In the genomic region with DNA sequence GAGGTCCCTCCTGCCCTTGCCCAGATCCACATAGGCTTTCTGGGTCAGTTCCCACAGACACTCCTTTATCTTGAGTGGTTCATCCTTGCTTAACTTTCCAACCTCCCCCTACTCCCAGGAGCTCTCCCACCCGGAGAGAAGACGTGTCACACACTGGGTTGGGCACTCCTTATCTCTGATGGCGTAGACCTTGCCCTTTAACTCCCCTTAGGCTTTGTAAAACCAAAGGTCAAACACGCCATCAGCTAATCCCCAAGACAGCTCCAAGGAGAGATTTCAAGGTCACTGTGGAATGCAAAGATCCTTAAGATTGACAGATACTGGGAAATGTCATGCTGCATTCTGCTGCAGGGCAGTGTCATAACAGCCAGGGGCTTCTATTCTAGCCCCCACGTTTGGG, we compare ENCODE assay signal across 10 mouse cellular contexts. TPM values are rescaled to one million over a fixed set of nuclear protein-coding genes. Genes with fewer than 3 reads are reported as not detected.
DNase-seq lines count a peak whose midpoint lies in the region; ATAC-seq and TF ChIP-seq lines count a peak whose summit lies in the region.
"Had no signal": no experiment of that assay in that cellular context is flagged by ENCODE, and none has a peak within 500 bp of the region (broad histone marks: within the 10 kb centered on the region; RNA-seq: fewer than 3 reads in every experiment).

No protein-coding gene starts in this region.

- H3K9ac ChIP-seq in hindbrain, embryonic 13.5 days = no peak overlapping the region
- H3K9ac ChIP-seq in hindbrain, embryonic 11.5 days (ENCODE audit: low read depth, low read length) = no peak overlapping the region
- H3K9ac ChIP-seq in lung, postnatal 0 days (replicated peaks; ENCODE audit: low read depth) = no peak overlapping the region
- H3K9ac ChIP-seq: liver, embryonic 13.5 days had no signal

- no peak overlapping the region for H3K27ac ChIP-seq in hindbrain, embryonic 13.5 days
- H3K27ac ChIP-seq in hindbrain, embryonic 11.5 days (ENCODE audit: low read depth, low read length) = no peak overlapping the region
- H3K27ac ChIP-seq in lung, postnatal 0 days (ENCODE audit: low read length) = peak overlapping the region; percentile 97
- H3K27ac ChIP-seq: liver, embryonic 13.5 days had no signal

- no peaks in the 10 kb centered on the region for H3K36me3 ChIP-seq in hindbrain, embryonic 13.5 days
- no peaks in the 10 kb centered on the region for H3K36me3 ChIP-seq in hindbrain, embryonic 11.5 days (ENCODE audit: control insufficient read depth, insufficient read depth, low read length)
- H3K36me3 ChIP-seq in lung, postnatal 0 days (ENCODE audit: insufficient read depth, low read length) = no peaks in the 10 kb centered on the region
- H3K36me3 ChIP-seq: liver, embryonic 13.5 days had no signal

- H3K27me3 ChIP-seq in hindbrain, embryonic 13.5 days = peaks cover 62% of the 10 kb centered on the region
- peaks cover 36% of the 10 kb centered on the region for H3K27me3 ChIP-seq in hindbrain, embryonic 11.5 days (ENCODE audit: control insufficient read depth, insufficient read depth, low read length)
- H3K27me3 ChIP-seq in lung, postnatal 0 days (replicated peaks; ENCODE audit: insufficient read depth, low read length) = no peaks in the 10 kb centered on the region

- DNase-seq in adrenal gland, adult 2 months = peak; percentile 48
- DNase-seq in adrenal gland, postnatal 25 days = no peak
- DNase-seq in hindbrain, embryonic 11.5 days (ENCODE audit: low spot score) = no peak
- DNase-seq in lung, postnatal 0 days (ENCODE audit: low spot score) = no peak
- no peak for DNase-seq in lung, adult 18-20 months
- no peak for DNase-seq in cerebellum, adult 11 months
- no peak for DNase-seq in cerebellum, adult 9-11 months
- DNase-seq: cerebellum, postnatal 36 days; liver, embryonic 13.5 days had no signal

- no peaks in the 10 kb centered on the region for H3K9me3 ChIP-seq in hindbrain, embryonic 13.5 days
- no peaks in the 10 kb centered on the region for H3K9me3 ChIP-seq in hindbrain, embryonic 11.5 days (ENCODE audit: control insufficient read depth, low read length)
- H3K9me3 ChIP-seq in lung, postnatal 0 days (ENCODE audit: low read length) = no peaks in the 10 kb centered on the region
- H3K9me3 ChIP-seq: liver, embryonic 13.5 days had no signal

- ATAC-seq in hindbrain, embryonic 13.5 days (ENCODE audit: low FRiP score) = no peak
- ATAC-seq in hindbrain, embryonic 11.5 days (ENCODE audit: low FRiP score) = no peak
- ATAC-seq in lung, postnatal 0 days = no peak

- H3K4me2 ChIP-seq in hindbrain, embryonic 13.5 days = peak overlapping the region; percentile 32; the same call in 1 of the 2 replicates
- no peak overlapping the region for H3K4me2 ChIP-seq in hindbrain, embryonic 11.5 days (replicated peaks; ENCODE audit: low read depth, low read length)
- H3K4me2 ChIP-seq in lung, postnatal 0 days (replicated peaks; ENCODE audit: low read depth, low read length) = peak overlapping the region; percentile 87
- H3K4me2 ChIP-seq: liver, embryonic 13.5 days had no signal

- 40% methylated on average over 5 of the region's 5 CpGs for WGBS in hindbrain, embryonic 13.5 days
- 34% methylated on average over 5 of the region's 5 CpGs for WGBS in hindbrain, embryonic 11.5 days
- WGBS in lung, postnatal 0 days = 27% methylated on average over 5 of the region's 5 CpGs

- TF ChIP-seq CTCF in lung, postnatal 0 days (IDR thresholded peaks at IDR 0.05) = no peak

- H3K4me1 ChIP-seq in hindbrain, embryonic 13.5 days (replicated peaks) = peaks cover 42% of the 10 kb centered on the region
- H3K4me1 ChIP-seq in hindbrain, embryonic 11.5 days (replicated peaks; ENCODE audit: control insufficient read depth, insufficient read depth, low read length) = peaks cover 7% of the 10 kb centered on the region
- H3K4me1 ChIP-seq in lung, postnatal 0 days (ENCODE audit: insufficient read depth, low read depth, low read length) = peaks cover 20% of the 10 kb centered on the region; the same call in 1 of the 2 replicates

- no peak overlapping the region for H3K4me3 ChIP-seq in hindbrain, embryonic 13.5 days
- H3K4me3 ChIP-seq in hindbrain, embryonic 11.5 days (ENCODE audit: low read depth, low read length) = no peak overlapping the region
- 0 out of 2 replicates have a peak overlapping the region, but pooled peaks have one; percentile 90 for H3K4me3 ChIP-seq in lung, postnatal 0 days (ENCODE audit: low read depth, low read length)
- H3K4me3 ChIP-seq: liver, embryonic 13.5 days had no signal

- no peak for TF ChIP-seq EP300 in lung, postnatal 0 days (IDR thresholded peaks at IDR 0.05)

RNA-seq across cellular contexts. Expression of gene Col4a2, which starts 3.4 kb away (rescaled TPM):
- 100 to 1,000 TPM; 127 to 193 TPM for total RNA-seq in adrenal gland, adult 2 months (2021)
- 114 and 115 TPM in 2 replicates for polyA plus RNA-seq in adrenal gland, adult 2 months (2012; rRNA removed)
- total RNA-seq in adrenal gland, postnatal 25 days (2021) = 214 and 239 TPM in 2 replicates
- polyA plus RNA-seq in hindbrain, embryonic 13.5 days (2015; fragmentation: Nextera tagmentation; extraction: Ambion mirVana) = 41.6 and 42.4 TPM in 2 replicates
- polyA plus RNA-seq in hindbrain, embryonic 11.5 days (2014; fragmentation: Nextera tagmentation; extraction: Ambion mirVana) = 26.2 and 29.9 TPM in 2 replicates
- polyA plus RNA-seq in lung, postnatal 0 days (2015; fragmentation: Nextera tagmentation; extraction: Ambion mirVana) = 183 and 189 TPM in 2 replicates

RNA-seq across cellular contexts. Expression of gene Col4a1, which starts 3.4 kb away (rescaled TPM):
- total RNA-seq in adrenal gland, adult 2 months (2021) = 100 to 1,000 TPM; 260 to 455 TPM
- polyA plus RNA-seq in adrenal gland, adult 2 months (2012; rRNA removed) = 293 and 303 TPM in 2 replicates
- 385 and 411 TPM in 2 replicates for total RNA-seq in adrenal gland, postnatal 25 days (2021)
- 93.3 and 94.0 TPM in 2 replicates for polyA plus RNA-seq in hindbrain, embryonic 13.5 days (2015; fragmentation: Nextera tagmentation; extraction: Ambion mirVana)
- 91.8 and 94.2 TPM in 2 replicates for polyA plus RNA-seq in hindbrain, embryonic 11.5 days (2014; fragmentation: Nextera tagmentation; extraction: Ambion mirVana)
- 346 and 376 TPM in 2 replicates for polyA plus RNA-seq in lung, postnatal 0 days (2015; fragmentation: Nextera tagmentation; extraction: Ambion mirVana)
